Mouse (Mus musculus) forebrain, postnatal 0 days (tissue): ENCODE results near the gene Tor4a. TPM values are rescaled to one million over a fixed set of nuclear protein-coding genes. Genes with fewer than 3 reads are reported as not detected.

Source experiments
- ATAC-seq: fragments of 200-750 bp; cut with Nextera tagmentation; 2 replicates; pipeline ENCODE4 v1.8.0; 2017; ENCODE audit warnings: mild to moderate bottlenecking, moderate library complexity
- DNase-seq: peaks from one replicate; pipeline ENCODE4 v3.0.0-alpha.2; 2015
- H3K27ac ChIP-seq: fragments of 300-500 bp; sonication (generic); 2 replicates; pipeline ENCODE4 v1.5.1; 2014; ENCODE audit warnings: low read depth, mild to moderate bottlenecking, antibody characterized with exemption, low read length, moderate library complexity, mixed read lengths
- H3K27me3 ChIP-seq: fragments of 300-500 bp; sonication (generic); 2 replicates; pipeline ENCODE4 v1.6.1; 2014; ENCODE audit warnings: mild to moderate bottlenecking, low read length, mixed read lengths; ENCODE audit not compliant: insufficient read depth
- H3K36me3 ChIP-seq: fragments of 300-500 bp; sonication (generic); 2 replicates; pipeline ENCODE4 v1.6.1; 2014; ENCODE audit warnings: mild to moderate bottlenecking, moderate library complexity; ENCODE audit not compliant: insufficient read depth
- H3K4me1 ChIP-seq: fragments of 300-500 bp; sonication (generic); 2 replicates; pipeline ENCODE4 v1.6.1; 2014; ENCODE audit warnings: antibody characterized with exemption; ENCODE audit not compliant: insufficient read depth
- H3K4me2 ChIP-seq: fragments of 300-500 bp; sonication (generic); 2 replicates; pipeline ENCODE4 v1.6.1; 2014; ENCODE audit warnings: low read depth, mild to moderate bottlenecking, moderate library complexity
- H3K4me3 ChIP-seq: fragments of 300-500 bp; sonication (generic); 2 replicates; pipeline ENCODE4 v1.5.1; 2014; ENCODE audit warnings: low read depth, low read length, mixed read lengths
- H3K9ac ChIP-seq: fragments of 300-500 bp; sonication (generic); 2 replicates; pipeline ENCODE4 v1.6.1; 2014; ENCODE audit warnings: mild to moderate bottlenecking
- H3K9me3 ChIP-seq: fragments of 300-500 bp; sonication (generic); 2 replicates; pipeline ENCODE4 v1.6.1; 2016; ENCODE audit warnings: low read length
- CTCF ChIP-seq: sonication (generic); IDR thresholded peaks from 2 replicates; pipeline ENCODE4 v1.5.1; 2016; ENCODE audit warnings: antibody characterized with exemption, control low read depth, low read depth
- WGBS: fragments of 180-500 bp; shearing (Covaris S2); extraction: QIAGEN DNeasy Blood & Tissue Kit; methylation state at CpG from one replicate; pipeline ENCODE4 v1.1.7; 2014; 5-methylcytosine and 5-hydroxymethylcytosine counted together
- polyA plus RNA-seq: library from polyadenylated mRNA; unstranded; fragments of >200 nt; fragmentation: Nextera tagmentation; extraction: Ambion mirVana; gene quantifications from 2 replicates; pipeline ENCODE4 v1.2.1, GENCODE M21; 2015
- total RNA-seq: library from RNA; depleted of rRNA; stranded (reverse); fragments of >200 nt; gene quantifications from 2 replicates; pipeline ENCODE4 v1.2.3, GENCODE M21; 2014

Tor4a gene
- total and polyA plus RNA-seq, 2 experiments from 2014 or later = 1.2 to 3.3 TPM

DNA sequence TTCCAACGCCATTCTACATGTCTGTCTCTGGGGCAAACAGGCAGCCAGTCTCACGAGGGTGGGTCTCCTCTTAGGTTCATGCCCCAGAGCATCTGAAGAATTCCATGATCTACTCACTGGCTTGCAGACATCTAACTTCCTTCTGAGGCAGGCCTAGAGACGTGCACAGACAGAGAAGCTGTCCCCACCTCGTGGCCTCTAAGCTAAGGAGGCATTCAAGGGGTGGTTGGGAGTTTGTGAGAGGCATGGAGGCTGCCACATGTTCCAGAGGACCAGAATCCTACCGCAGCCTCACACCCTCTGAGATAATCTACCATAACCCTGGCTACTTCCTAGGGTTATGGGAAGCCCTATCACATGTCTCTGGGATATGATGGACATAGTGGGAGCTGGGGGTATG lies 2.7 kb downstream of the Tor4a start:
- ATAC-seq = no peak
- no peak overlapping the region for H3K9ac ChIP-seq
- H3K36me3 ChIP-seq = peaks cover 12% of the 10 kb centered on the region
- H3K9me3 ChIP-seq = no peaks in the 10 kb centered on the region
- TF ChIP-seq CTCF = no peak
- H3K4me3 ChIP-seq = no peak overlapping the region
- H3K4me2 ChIP-seq = no peak overlapping the region
- DNase-seq = no peak
- no peaks in the 10 kb centered on the region for H3K4me1 ChIP-seq
- no peak overlapping the region for H3K27ac ChIP-seq
- H3K27me3 ChIP-seq = peaks cover 6% of the 10 kb centered on the region; the same call in 1 of the 2 replicates
- WGBS = 77% methylated on average over 5 of the region's 5 CpGs

DNA sequence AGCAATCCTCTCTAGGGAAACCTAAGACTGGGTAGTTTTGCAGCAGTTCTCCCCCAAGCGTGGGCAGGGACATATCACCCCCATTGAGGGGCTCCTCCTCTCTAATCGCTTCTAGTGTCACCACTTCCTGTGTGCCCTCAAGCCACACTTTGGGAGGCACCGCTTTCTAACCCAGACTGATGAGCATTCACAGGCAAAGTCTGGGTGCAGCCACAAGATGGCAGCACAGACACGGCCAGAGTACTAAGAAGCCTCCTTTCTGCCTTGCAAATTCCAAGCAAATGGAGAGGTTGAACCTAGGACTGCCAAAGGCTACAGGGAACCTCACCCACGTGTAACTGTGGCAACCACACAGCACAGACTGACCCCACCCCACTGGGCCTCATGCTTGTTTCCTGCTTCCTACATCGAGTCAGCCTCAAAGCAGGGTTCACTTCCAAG lies 3.3 kb downstream of the Tor4a start:
- H3K27me3 ChIP-seq = peaks cover 6% of the 10 kb centered on the region; the same call in 1 of the 2 replicates
- H3K4me3 ChIP-seq = no peak overlapping the region
- H3K36me3 ChIP-seq = peaks cover 6% of the 10 kb centered on the region
- H3K9ac ChIP-seq = no peak overlapping the region
- no peak overlapping the region for H3K27ac ChIP-seq
- peak; percentile 87 for DNase-seq
- H3K4me1 ChIP-seq = no peaks in the 10 kb centered on the region
- H3K9me3 ChIP-seq = no peaks in the 10 kb centered on the region
- TF ChIP-seq CTCF = peak; percentile 97
- 2% methylated on average over 6 of the region's 6 CpGs for WGBS
- ATAC-seq = peak; percentile 87
- H3K4me2 ChIP-seq = no peak overlapping the region

DNA sequence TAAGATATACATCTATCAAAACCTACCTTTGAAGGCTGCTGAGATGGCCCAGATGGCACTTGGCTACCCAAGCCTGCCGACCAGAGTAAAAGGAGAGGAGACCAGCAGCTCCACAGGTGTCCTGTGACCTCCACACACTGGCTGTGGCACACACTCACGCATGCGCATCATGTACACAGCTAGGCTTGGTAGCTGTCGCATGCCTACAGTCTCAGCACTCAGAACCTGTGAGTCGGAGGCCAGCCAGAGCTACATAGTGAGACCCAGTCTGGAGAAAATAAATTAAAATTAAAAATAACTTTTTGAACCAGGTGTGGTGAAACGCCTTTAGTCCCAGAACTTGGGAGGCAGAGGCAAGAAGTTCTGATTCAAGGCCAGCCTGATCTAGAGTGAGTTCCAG lies 8.8 kb downstream of the Tor4a start:
- Histone ChIP-seq H3K36me3 (no peaks in the 10 kb centered on the region), H3K9ac (no peak overlapping the region), H3K4me3 (no peak overlapping the region), H3K9me3 (no peaks in the 10 kb centered on the region), H3K27ac (no peak overlapping the region), H3K4me2 (no peak overlapping the region), H3K27me3 (no peaks in the 10 kb centered on the region), H3K4me1 (0 out of 2 replicates have a peak, but pooled peaks cover 6% of the 10 kb centered on the region)
- ATAC-seq (no peak), DNase-seq (no peak)
- WGBS = 85% methylated on average over 6 of the region's 6 CpGs
- no peak for TF ChIP-seq CTCF

- H3K27me3 ChIP-seq = no peaks in the 10 kb centered on the region
- H3K27ac ChIP-seq = no peak overlapping the region
- H3K4me2 ChIP-seq = peak overlapping the region; percentile 83
- 0 out of 2 replicates have a peak overlapping the region, but pooled peaks have one; percentile 77 for H3K9ac ChIP-seq
- WGBS = 26% methylated on average over 5 of the region's 5 CpGs
- H3K4me3 ChIP-seq = peak overlapping the region; percentile 52
- no peak for TF ChIP-seq CTCF
- no peak for DNase-seq
- H3K4me1 ChIP-seq = 0 out of 2 replicates have a peak, but pooled peaks cover 13% of the 10 kb centered on the region
- ATAC-seq = 0 out of 2 replicates have a peak, but pooled peaks have one; percentile 3
- no peaks in the 10 kb centered on the region for H3K36me3 ChIP-seq
- H3K9me3 ChIP-seq = no peaks in the 10 kb centered on the region
Measured at GRCm38 (mm10) chr2:25186575-25186930, 10.1 kb downstream of the Tor4a start.

DNA sequence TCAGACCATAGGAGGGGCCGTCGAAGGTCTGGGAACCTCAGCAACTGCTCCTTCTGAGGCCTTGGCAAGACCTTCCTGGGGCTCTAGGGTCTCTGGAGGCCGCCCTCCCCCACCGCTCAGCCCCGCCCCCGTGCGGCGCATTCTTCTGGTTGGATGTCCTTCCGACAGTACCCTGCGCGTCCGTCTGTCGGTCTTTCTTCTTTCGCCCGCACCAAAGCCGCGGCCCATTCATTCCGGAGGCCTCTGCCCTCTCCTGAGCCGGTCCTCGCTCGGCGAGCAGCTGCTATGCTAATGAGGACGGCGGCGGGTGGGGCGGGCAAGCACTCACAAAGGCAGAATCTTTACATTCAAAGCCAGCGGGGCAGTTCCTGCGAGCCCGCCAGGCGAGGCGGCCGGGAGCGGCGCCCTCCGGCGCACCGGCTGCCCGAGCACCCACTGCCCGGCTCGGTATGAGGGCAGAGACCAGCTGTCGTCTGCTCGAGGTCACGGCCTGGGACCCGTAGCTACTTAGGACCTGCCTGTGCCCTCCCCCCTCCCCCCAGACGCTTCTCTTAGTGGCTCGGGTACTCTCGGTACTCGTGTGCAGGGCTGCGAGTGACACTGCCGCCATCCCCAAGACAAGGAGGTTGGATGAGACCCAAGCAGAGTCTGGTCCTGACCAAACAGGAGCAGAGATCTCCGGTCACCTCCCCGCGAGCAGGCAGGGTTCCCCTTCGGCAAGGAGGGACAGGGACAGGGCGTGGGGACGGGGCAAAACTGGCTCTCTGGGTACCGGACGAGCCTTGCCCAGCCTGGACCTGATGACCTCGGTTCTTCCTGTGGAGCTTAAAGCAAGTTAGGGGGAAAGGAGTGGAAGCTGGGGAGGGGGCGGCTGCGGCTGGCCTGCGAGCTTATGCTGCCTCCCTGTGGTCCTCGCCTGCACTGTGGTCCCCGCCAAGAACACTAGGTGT lies 10.8 kb downstream of the Tor4a start:
- peak overlapping the region; percentile 52 for H3K4me3 ChIP-seq
- no peaks in the 10 kb centered on the region for H3K36me3 ChIP-seq
- peak overlapping the region; percentile 77 for H3K9ac ChIP-seq
- ATAC-seq (peak; percentile 81), DNase-seq (peak; percentile 81)
- H3K4me2 ChIP-seq = peak overlapping the region; percentile 83
- no peaks in the 10 kb centered on the region for H3K9me3 ChIP-seq
- no peaks in the 10 kb centered on the region for H3K27me3 ChIP-seq
- peak; percentile 93 for TF ChIP-seq CTCF
- 6% methylated on average over 64 of the region's 64 CpGs for WGBS
- H3K4me1 ChIP-seq = 0 out of 2 replicates have a peak, but pooled peaks cover 13% of the 10 kb centered on the region
- H3K27ac ChIP-seq = peak overlapping the region; percentile 85

DNA sequence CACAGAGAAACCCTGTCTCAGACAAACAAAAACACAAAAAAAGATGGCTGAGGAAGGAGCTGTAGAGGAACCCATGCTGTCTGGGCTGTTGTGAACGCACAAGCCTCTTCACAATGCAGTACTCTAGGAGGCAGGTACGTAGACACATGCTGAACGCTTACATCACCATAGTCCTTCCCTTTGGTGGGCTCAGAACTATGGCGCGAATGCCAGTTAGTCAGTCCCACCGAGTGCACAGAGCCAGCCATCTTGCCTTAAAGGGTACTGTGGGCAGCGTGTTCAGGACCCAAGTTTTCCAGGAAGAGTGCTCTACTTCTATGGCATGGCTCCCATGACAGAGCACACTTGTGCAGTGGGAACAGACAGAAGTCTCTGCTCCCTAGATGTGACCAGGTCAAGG lies 12.2 kb downstream of the Tor4a start:
- 91% methylated on average over 7 of the region's 7 CpGs for WGBS
- ATAC-seq (no peak), DNase-seq (no peak)
- Histone ChIP-seq H3K36me3 (no peaks in the 10 kb centered on the region), H3K27me3 (no peaks in the 10 kb centered on the region), H3K9ac (no peak overlapping the region), H3K4me1 (0 out of 2 replicates have a peak, but pooled peaks cover 13% of the 10 kb centered on the region), H3K9me3 (no peaks in the 10 kb centered on the region), H3K4me3 (no peak overlapping the region), H3K4me2 (no peak overlapping the region), H3K27ac (no peak overlapping the region)
- no peak for TF ChIP-seq CTCF

- Histone ChIP-seq H3K4me3 (0 out of 2 replicates have a peak overlapping the region, but pooled peaks have one; percentile 64), H3K9ac (no peak overlapping the region), H3K27me3 (no peaks in the 10 kb centered on the region), H3K4me1 (0 out of 2 replicates have a peak, but pooled peaks cover 13% of the 10 kb centered on the region), H3K9me3 (no peaks in the 10 kb centered on the region), H3K27ac (no peak overlapping the region), H3K4me2 (peak overlapping the region; percentile 87), H3K36me3 (no peaks in the 10 kb centered on the region)
- ATAC-seq (no peak), DNase-seq (no peak)
- no peak for TF ChIP-seq CTCF
- WGBS = 28% methylated on average over 2 of the region's 2 CpGs
Measured at GRCm38 (mm10) chr2:25183336-25183735, 13.3 kb downstream of the Tor4a start.
